Comparison of ENCODE assay signal across 9 mouse cellular contexts in the genomic region with DNA sequence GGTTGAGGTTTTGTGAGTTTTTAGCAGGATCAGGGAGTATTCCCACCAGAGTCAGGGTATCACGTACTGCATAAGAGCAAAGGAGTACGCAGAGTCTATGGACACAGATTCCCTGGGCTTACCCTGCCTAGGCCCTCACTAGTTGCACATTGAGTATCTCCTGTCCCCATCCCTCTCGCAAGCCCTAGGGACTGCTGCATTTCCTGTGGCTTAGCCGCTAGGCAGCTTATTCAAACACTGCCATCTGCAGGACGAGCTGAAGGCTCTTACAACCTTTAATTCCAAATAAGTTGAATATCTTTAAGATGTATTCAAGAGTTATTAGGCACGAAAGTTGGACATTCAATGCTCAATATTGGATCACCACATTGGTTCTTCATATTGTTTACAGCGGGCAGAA.
DNase-seq lines count a peak whose midpoint lies in the region; ATAC-seq and TF ChIP-seq lines count a peak whose summit lies in the region.
"Had no signal": no experiment of that assay in that cellular context is flagged by ENCODE, and none has a peak within 500 bp of the region (broad histone marks: within the 10 kb centered on the region; RNA-seq: fewer than 3 reads in every experiment).

No protein-coding gene starts in this region.

- no peak for ATAC-seq in kidney, embryonic 16.5 days (ENCODE audit: low FRiP score, low TSS enrichment)
- ATAC-seq in forebrain, embryonic 12.5 days (ENCODE audit: low FRiP score), result no peak
- ATAC-seq: forebrain, embryonic 16.5 days had no signal

- no peak overlapping the region for H3K27ac ChIP-seq in kidney, embryonic 16.5 days (ENCODE audit: low read length)
- no peak overlapping the region for H3K27ac ChIP-seq in ES-Bruce4 (ENCODE audit: insufficient read depth, low read length)
- H3K27ac ChIP-seq in forebrain, embryonic 12.5 days, result no peak overlapping the region

- H3K4me1 ChIP-seq in kidney, embryonic 16.5 days (ENCODE audit: insufficient read depth, low read length), result no peaks in the 10 kb centered on the region
- no peaks in the 10 kb centered on the region for H3K4me1 ChIP-seq in ES-Bruce4 (ENCODE audit: control insufficient read depth, insufficient read depth, low read length)
- H3K4me1 ChIP-seq in forebrain, embryonic 12.5 days, result peaks cover 9% of the 10 kb centered on the region

- no peak overlapping the region for H3K4me3 ChIP-seq in kidney, embryonic 16.5 days (ENCODE audit: low read length)
- no peak overlapping the region for H3K4me3 ChIP-seq in ES-Bruce4 (ENCODE audit: low read depth, low read length)
- H3K4me3 ChIP-seq in forebrain, embryonic 12.5 days (replicated peaks), result no peak overlapping the region

- no peak overlapping the region for H3K4me2 ChIP-seq in kidney, embryonic 16.5 days (replicated peaks; ENCODE audit: low read depth, low read length)
- no peak overlapping the region for H3K4me2 ChIP-seq in forebrain, embryonic 12.5 days

- no peak for TF ChIP-seq EP300 in ES-Bruce4 (IDR thresholded peaks at IDR 0.05; ENCODE audit: insufficient read depth, low read depth, low read length)

- no peaks in the 10 kb centered on the region for H3K27me3 ChIP-seq in kidney, embryonic 16.5 days (ENCODE audit: insufficient read depth, low read length)
- no peaks in the 10 kb centered on the region for H3K27me3 ChIP-seq in ES-Bruce4 (ENCODE audit: control insufficient read depth, insufficient read depth, low read length, poor library complexity, severe bottlenecking)
- no peaks in the 10 kb centered on the region for H3K27me3 ChIP-seq in forebrain, embryonic 12.5 days

- H3K36me3 ChIP-seq in kidney, embryonic 16.5 days (ENCODE audit: insufficient read depth, low read length), result no peaks in the 10 kb centered on the region; the same call in 1 of the 2 replicates
- H3K36me3 ChIP-seq in ES-Bruce4 (ENCODE audit: control insufficient read depth, insufficient read depth, low read length, poor library complexity, severe bottlenecking), result no peaks in the 10 kb centered on the region
- peaks cover 21% of the 10 kb centered on the region for H3K36me3 ChIP-seq in forebrain, embryonic 12.5 days (replicated peaks)

- H3K9ac ChIP-seq in kidney, embryonic 16.5 days (replicated peaks; ENCODE audit: low read length), result no peak overlapping the region
- no peak overlapping the region for H3K9ac ChIP-seq in ES-Bruce4 (ENCODE audit: low read depth, poor library complexity, severe bottlenecking)
- H3K9ac ChIP-seq in forebrain, embryonic 12.5 days, result no peak overlapping the region

- TF ChIP-seq POLR2A in ES-Bruce4 (IDR thresholded peaks at IDR 0.05; ENCODE audit: insufficient read depth, low read length), result no peak

- no peaks in the 10 kb centered on the region for H3K9me3 ChIP-seq in kidney, embryonic 16.5 days (ENCODE audit: low read length)
- no peaks in the 10 kb centered on the region for H3K9me3 ChIP-seq in ES-Bruce4 (replicated peaks; ENCODE audit: control insufficient read depth, insufficient read depth, low read length, poor library complexity, severe bottlenecking)
- H3K9me3 ChIP-seq in forebrain, embryonic 12.5 days, result no peaks in the 10 kb centered on the region

- 57% methylated on average over 7 of the region's 7 CpGs for WGBS in kidney, embryonic 16.5 days
- WGBS in forebrain, embryonic 12.5 days, result 47% methylated on average over 7 of the region's 7 CpGs

- peak; percentile 41 for TF ChIP-seq CTCF in ES-Bruce4 (IDR thresholded peaks at IDR 0.05; ENCODE audit: low read depth, low read length)

- peak; percentile 9 for DNase-seq in kidney, adult 9 months
- peak; percentile 46 for DNase-seq in 416B (ENCODE audit: low read depth)
- DNase-seq in heart, postnatal 4 days, result peak; percentile 34
- DNase-seq in gastrocnemius, adult 18-20 months (ENCODE audit: low spot score), result no peak
- DNase-seq: layer of hippocampus, postnatal 36 days had no signal
